Mouse (Mus musculus) thymus, postnatal 4 days (tissue): ENCODE results near the gene Arhgef10l.
"Not testable (repeated sequence)": the region's sequence is repeated elsewhere in the genome, so short reads cannot be mapped to it uniquely, and the experiment has no call there.

Experiments used
- DNase-seq: peaks from one replicate; pipeline ENCODE4 v3.0.0; 2021

The Arhgef10l gene

DNA sequence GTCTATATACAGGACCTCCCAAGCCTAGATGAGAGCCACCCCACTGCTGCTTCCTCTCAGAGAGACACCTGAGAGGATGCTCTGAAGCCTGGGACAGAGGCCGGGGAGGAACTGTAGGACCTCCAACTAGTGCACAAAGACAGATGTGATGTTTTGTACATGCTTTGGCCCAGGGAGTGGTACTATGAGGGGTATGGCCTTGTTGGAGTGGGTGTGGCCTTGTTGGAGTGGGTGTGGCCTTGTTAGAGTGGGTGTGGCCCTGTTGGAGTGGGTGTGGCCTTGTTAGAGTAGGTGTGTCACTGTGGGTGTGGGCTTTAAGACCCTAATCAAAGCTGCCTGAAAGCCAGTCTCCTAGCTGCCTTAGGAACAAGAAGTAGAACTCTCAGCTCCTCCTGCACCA is 101.4 kb downstream of the Arhgef10l start:
- not testable (repeated sequence) for DNase-seq

GRCm38 (mm10) chr4:140562461-140563178 is 103.2 kb downstream of the Arhgef10l start:
- no peak for DNase-seq

GRCm38 (mm10) chr4:140561744-140562143 is 104.1 kb downstream of the Arhgef10l start:
- DNase-seq, result peak; percentile 40

GRCm38 (mm10) chr4:140559862-140560261 is 106.0 kb downstream of the Arhgef10l start:
- peak; percentile 58 for DNase-seq

GRCm38 (mm10) chr4:140558193-140558592 is 107.6 kb downstream of the Arhgef10l start:
- DNase-seq, result no peak

DNA sequence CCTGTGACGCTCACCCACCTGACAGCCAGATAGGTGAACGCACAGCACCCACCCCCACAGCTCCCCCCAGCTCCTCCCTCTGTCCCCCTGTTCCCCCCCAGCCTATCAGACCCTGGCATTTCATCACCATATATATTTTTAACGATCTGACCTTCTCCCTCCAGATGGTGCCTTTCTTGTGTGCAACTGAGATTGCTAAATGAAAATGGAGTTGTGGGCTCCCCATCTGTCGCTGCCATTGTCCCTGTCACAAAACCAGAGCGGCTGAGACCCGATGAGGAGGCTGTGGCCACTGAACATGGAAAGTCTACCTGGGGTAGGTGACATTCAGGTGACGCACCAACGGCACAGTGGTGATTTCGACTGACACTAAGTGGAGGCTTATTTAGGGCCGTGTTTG is 109.3 kb downstream of the Arhgef10l start:
- no peak for DNase-seq

DNA sequence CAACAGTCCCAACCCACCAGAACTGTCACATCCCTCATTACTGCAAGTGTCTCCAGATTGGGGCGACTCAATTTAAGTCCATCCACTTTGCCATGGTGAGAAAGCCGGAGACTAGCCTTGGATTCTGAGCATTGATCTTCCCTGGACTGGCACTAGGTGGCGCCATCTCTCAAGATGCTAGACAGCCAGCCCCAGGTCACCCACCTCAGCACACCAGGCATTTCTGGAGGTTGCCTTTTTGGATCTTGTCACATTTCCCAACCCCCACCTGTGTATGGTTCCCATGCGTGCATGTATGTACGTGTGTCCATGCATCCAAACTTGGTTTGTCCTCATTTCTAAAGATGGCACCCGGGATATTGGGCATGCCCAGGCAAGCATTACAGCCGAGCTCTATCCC is 110.5 kb downstream of the Arhgef10l start:
- DNase-seq, result peak; percentile 85

GRCm38 (mm10) chr4:140554552-140554951 is 111.3 kb downstream of the Arhgef10l start:
- no peak for DNase-seq

DNA sequence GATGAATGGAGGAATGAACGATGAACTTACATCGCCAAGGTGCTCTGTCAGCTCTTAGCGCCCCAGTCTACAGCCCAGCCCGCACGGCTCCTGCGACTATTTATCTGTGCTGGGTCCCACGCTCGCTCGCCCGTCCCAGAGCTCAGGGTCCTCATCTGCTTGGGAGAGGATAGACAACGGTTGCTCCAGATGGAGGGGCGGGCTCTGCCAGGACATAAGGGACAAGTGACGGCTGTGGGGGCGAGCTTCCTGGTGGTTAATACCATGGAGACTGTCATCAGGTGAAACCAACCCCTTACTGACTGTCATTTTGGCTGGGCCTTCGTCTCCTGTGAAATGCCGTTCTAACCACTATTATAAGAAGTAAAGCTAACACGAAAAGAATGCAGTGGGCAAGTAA is 114.0 kb downstream of the Arhgef10l start:
- no peak for DNase-seq

GRCm38 (mm10) chr4:140550670-140551069 is 115.1 kb downstream of the Arhgef10l start:
- peak; percentile 60 for DNase-seq

DNA sequence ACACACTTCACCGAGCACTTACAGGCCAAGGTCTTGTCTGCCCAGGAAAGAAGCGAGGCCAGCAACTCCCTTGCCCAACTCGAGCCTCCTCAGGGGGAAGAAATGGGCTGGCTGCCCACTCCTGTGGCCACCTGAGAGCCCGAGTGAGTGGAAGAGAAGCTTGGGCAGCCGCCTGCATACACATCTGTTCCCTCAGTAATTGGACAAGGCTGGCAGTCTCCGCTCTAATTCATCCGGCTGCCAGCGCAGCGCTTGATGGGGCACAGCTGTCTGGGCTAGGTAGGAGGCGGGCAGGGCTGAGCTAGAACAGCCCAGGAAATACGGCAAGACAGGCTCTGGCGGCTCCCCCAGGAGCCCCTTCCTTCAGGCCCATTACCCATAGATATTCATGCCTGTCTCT is 115.8 kb downstream of the Arhgef10l start:
- no peak for DNase-seq

- DNase-seq, result peak; percentile 85
These were observed 118.3 kb downstream of the Arhgef10l start for GRCm38 (mm10) chr4:140547488-140547887.

DNA sequence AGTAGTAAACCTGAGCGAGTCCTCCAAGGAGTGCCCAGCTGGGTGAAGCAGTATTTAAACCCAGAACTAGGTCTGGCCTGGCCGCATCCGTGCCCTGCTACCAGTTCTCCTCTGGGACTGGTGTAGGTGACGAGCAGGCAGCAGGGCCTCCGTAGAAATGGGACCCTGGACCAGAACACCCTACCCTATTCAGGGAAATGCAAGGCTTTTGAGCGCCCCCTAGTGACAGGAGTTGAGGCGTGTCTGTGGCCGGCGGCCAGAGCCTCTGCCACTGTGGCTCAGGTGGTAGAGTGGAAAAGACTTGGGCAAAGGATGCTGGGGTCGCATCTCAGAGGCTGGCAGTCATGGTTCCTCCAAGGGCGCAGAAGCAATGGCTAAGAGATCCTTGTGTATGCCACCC is 126.7 kb downstream of the Arhgef10l start:
- DNase-seq, result peak; percentile 77

DNA sequence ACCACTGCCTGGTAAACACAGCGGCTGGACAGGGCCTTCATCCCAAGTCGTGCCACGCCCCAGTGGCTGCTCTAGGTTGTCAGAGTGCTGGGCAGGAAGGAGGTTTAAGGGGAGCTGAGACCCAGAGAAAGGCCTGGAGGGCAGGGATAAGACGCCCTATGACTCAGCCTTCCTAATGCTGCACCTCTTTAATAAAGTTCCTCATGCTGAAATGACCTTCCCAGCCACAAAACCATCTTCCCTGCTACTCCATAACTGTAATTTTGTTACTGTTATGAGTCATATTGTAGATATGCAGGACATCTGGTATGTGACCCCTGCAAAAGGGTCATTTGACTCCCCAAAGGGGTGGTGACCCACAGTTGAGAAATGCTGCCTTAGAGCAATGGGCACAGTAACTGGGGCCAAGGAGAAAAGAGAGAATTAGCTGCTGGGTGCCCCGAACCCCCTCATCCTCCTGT is 128.2 kb downstream of the Arhgef10l start:
- DNase-seq, result no peak

DNA sequence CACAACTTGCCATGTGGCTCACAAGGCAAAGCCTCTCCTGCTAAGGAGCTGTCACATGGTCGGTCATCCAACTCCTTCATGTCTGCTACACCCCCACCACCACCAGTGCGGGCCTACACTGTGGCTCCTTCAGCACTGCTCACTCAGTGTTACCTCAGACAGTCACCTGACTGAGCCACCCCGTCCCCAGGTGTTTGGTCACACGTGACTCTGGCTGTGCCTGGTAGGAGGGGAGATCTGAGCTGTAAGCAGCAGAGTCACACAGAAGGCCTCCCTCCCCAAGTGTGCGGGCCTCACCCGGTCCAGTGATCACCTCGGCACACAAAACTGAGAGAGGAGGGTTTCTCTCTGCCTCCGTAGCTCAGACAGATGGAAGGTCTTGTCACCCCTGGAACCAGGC is 130.5 kb downstream of the Arhgef10l start:
- no peak for DNase-seq

DNA sequence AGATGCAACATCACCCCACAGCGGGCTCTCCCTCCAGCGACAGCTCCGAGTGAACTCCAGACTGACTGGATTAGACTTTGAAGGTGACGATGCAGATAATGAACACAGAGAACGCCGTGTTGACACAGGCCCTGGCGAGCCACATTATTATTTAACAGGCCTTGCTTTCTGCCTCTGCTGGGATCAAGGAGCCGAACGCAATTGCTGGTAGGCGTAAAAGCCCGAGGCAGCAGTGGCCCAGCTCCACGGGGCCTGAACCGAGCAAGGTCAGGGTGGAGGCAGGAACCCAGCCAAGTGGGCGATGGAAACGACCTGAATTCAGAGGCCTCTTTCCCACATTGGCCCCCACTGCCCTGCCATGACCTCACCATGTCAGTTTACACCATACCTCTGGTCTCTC is 133.5 kb downstream of the Arhgef10l start:
- no peak for DNase-seq

- DNase-seq, result peak; percentile 43
These were observed 134.8 kb downstream of the Arhgef10l start for GRCm38 (mm10) chr4:140531024-140531423.

DNA sequence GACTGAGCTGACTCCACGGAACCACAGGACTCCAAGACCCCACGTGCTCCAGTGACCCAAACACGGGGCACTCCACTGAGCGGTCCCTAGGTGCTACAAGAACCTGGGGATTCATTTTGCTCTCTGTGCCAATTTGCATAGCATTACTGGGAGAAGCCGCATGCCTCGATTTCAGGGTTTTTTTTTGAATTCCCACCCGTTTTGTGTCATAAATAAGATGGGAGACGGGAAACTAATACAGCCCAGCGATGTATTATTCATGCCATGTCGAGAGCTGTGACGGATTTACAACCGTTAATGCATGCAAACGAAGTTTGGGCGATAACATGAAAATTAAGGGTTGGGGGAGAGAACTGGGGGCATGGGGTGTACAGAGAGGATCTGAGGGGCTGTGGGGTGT is 136.1 kb downstream of the Arhgef10l start:
- DNase-seq, result no peak

DNA sequence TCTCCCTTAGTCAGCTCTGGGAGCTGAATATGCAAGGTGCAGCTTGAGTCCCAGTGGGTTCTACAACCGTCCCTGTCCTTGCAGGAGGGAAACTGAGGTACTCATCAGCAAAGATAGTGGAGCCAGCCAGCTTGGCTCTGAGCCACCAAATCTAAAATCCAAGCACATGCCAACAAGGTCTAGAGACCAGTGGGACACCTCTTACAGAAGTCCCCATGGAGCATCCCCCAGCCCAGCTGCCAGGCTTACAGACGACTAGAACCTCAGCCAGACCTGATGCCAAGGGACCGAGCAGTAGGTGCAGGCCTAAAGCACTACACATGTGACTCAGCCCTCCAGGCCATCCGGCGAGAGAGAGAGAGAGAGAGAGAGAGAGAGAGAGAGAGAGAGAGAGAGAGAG is 137.4 kb downstream of the Arhgef10l start:
- DNase-seq, result no peak

GRCm38 (mm10) chr4:140525674-140526177 is 140.1 kb downstream of the Arhgef10l start:
- no peak for DNase-seq

GRCm38 (mm10) chr4:140524927-140525326 is 140.9 kb downstream of the Arhgef10l start:
- no peak for DNase-seq

DNA sequence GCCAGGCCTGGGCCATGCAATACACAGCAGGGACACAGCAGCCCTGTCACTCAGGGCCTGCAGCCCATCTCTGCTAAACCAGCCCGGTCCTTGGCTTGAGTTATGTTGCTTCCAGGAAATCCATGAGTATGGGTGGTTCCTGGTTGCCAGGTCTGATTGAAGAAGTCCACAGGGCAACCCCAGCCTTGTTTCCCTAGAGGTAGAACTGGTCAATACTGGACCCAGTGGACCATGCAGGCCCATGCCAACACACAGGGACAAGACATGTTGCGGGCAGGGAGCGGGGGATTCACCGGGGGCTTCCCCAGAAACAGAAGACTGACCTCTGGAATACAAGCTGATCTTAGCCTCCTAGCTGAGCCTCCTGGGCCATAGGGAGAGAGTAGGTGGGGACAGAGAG is 142.9 kb downstream of the Arhgef10l start:
- no peak for DNase-seq

GRCm38 (mm10) chr4:140520719-140521118 is 145.1 kb downstream of the Arhgef10l start:
- DNase-seq, result no peak

GRCm38 (mm10) chr4:140513797-140514196 is 152.0 kb downstream of the Arhgef10l start:
- no peak for DNase-seq

- no peak for DNase-seq
These were observed 156.0 kb downstream of the Arhgef10l start for GRCm38 (mm10) chr4:140509856-140510255.
